Mouse (Mus musculus) cerebellum, adult 2 months (tissue): ENCODE results near the gene Fbln5. TPM values are rescaled to one million over a fixed set of nuclear protein-coding genes. Genes with fewer than 3 reads are reported as not detected.

Source experiments
- DNase-seq, 2 experiments: peaks; one replicate each; pipeline ENCODE4 v3.0.0; 2021
- H3K27ac ChIP-seq: fragments of 200-500 bp; 2 replicates; pipeline ENCODE4 v1.5.1; 2012; ENCODE audit warnings: low read length, control low read depth, inconsistent platforms; ENCODE audit not compliant: insufficient read depth
- H3K27me3 ChIP-seq: fragments of 200-500 bp; 2 replicates; pipeline ENCODE4 v1.6.1; 2012; ENCODE audit warnings: inconsistent platforms, mild to moderate bottlenecking, low read length, moderate library complexity; ENCODE audit not compliant: control insufficient read depth, insufficient read depth
- H3K4me1 ChIP-seq: fragments of 200-500 bp; 2 replicates; pipeline ENCODE4 v1.6.1; 2011; ENCODE audit warnings: low read length; ENCODE audit not compliant: control insufficient read depth, insufficient read depth
- H3K4me3 ChIP-seq: fragments of 200-500 bp; replicated peaks from 2 replicates; pipeline ENCODE3; 2011; ENCODE audit warnings: mild to moderate bottlenecking, low read depth, low read length, control low read depth; ENCODE audit not compliant: insufficient read depth
- CTCF ChIP-seq: fragments of 200-500 bp; IDR thresholded peaks from 2 replicates; pipeline ENCODE4 v1.5.1; 2011; ENCODE audit warnings: low read depth, mild to moderate bottlenecking, control low read depth, low read length, moderate library complexity, borderline replicate concordance; ENCODE audit not compliant: insufficient read depth
- POLR2A ChIP-seq: fragments of 200-500 bp; IDR thresholded peaks from 2 replicates; pipeline ENCODE4 v1.6.1; 2011; ENCODE audit warnings: low read length, control low read depth, borderline replicate concordance; ENCODE audit not compliant: insufficient read depth
- WGBS: fragments of 180-500 bp; shearing (Covaris S2); methylation state at CpG from one replicate; pipeline ENCODE4 v1.1.7; 2018; 5-methylcytosine and 5-hydroxymethylcytosine counted together
- polyA plus RNA-seq: library from polyadenylated mRNA; depleted of rRNA; stranded (reverse); fragments of >200 nt; gene quantifications from 2 replicates; pipeline ENCODE4 v1.2.3, GENCODE M21; 2012

Fbln5 gene
- polyA plus RNA-seq, 1 experiment = 8.2 TPM

GRCm38 (mm10) chr12:101801051-101801450 is 17.8 kb downstream of the Fbln5 start:
- H3K4me3 ChIP-seq = no peak overlapping the region
- WGBS = 76% methylated on average over 3 of the region's 3 CpGs
- TF ChIP-seq CTCF (no peak), POLR2A (no peak)

DNA sequence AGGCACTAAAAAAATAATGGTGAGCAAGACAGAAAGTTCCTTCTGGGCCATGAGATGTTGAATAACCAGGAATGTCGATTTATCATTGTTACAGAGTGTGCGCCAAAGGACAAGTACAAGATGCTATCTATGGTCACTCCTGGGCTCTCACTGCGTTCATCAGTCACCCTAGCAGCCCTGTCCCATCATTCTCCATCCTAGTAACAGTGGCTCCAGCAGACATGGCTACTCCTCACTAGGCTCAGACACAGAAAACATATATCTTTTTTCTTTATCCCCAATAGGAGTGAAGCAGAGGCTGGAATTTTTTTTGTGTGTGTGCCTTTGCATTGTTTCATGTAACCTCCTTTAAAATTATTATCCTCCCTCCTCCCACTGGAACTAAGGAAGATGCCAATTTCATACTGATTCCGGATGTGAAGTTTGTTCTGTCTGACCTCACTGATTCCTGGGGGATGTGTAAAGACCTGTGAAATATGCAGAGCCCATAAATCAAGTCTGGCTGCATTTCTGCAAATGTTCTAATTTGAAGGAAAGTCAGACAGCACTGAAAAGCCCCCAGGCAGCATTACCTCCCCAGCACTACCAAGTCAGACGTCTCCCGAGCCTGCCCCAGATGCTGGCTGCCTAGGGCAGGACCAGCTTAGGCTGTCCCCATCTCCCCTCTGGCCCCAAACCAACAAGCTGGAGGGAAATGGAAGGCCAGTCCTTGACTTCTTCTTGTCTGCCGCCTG is 20.5 kb downstream of the Fbln5 start:
- Histone ChIP-seq H3K27me3 (no peaks in the 10 kb centered on the region; the same call in 1 of the 2 replicates), H3K4me3 (no peak overlapping the region), H3K4me1 (no peaks in the 10 kb centered on the region), H3K27ac (no peak overlapping the region)
- DNase-seq = no peak
- 77% methylated on average over 7 of the region's 7 CpGs for WGBS
- no peak for TF ChIP-seq POLR2A
- no peak for TF ChIP-seq CTCF

More at GRCm38 (mm10) chr12:101801051-101801450, 17.8 kb downstream of the Fbln5 start:
- Histone ChIP-seq H3K27ac (no peak overlapping the region), H3K27me3 (no peaks in the 10 kb centered on the region; the same call in 1 of the 2 replicates), H3K4me1 (no peaks in the 10 kb centered on the region)
- DNase-seq = no peak

DNA sequence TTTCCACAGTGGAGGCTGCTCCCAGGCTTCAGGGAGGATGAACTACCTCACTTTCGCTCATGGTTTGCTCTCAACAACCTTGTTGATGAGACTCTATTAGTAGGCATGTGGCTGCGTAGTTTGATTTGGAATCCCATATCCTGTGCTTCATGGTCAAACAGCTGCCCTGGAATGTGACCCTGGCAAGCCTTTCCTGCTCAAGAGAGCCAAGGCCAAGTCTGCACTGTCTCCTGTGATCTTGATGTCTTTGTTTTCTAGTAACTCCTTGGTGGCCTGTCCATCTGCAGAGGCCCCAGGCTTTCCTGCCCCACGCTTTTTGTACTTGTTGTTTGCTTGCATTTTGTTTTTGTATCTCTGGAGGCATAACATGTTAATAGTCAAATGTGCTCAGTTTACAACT is 24.4 kb downstream of the Fbln5 start:
- DNase-seq = no peak
- no peaks in the 10 kb centered on the region for H3K27me3 ChIP-seq
- peaks cover 3% of the 10 kb centered on the region; the same call in 1 of the 2 replicates for H3K4me1 ChIP-seq
- no peak for TF ChIP-seq POLR2A
- no peak for TF ChIP-seq CTCF
- no peak overlapping the region for H3K4me3 ChIP-seq
- 86% methylated on average over 3 of the region's 3 CpGs for WGBS
- no peak overlapping the region for H3K27ac ChIP-seq

- DNase-seq = no peak
- H3K27me3 ChIP-seq = no peaks in the 10 kb centered on the region
- no peak for TF ChIP-seq POLR2A
- TF ChIP-seq CTCF = no peak
- 42% methylated on average over 5 of the region's 5 CpGs for WGBS
- H3K4me3 ChIP-seq = no peak overlapping the region
- H3K4me1 ChIP-seq = peaks cover 3% of the 10 kb centered on the region; the same call in 1 of the 2 replicates
- H3K27ac ChIP-seq = no peak overlapping the region
Measured at GRCm38 (mm10) chr12:101793221-101793621, 25.6 kb downstream of the Fbln5 start.

- 80% methylated on average over 4 of the region's 4 CpGs for WGBS
Measured at GRCm38 (mm10) chr12:101792684-101793083, 26.2 kb downstream of the Fbln5 start.

DNA sequence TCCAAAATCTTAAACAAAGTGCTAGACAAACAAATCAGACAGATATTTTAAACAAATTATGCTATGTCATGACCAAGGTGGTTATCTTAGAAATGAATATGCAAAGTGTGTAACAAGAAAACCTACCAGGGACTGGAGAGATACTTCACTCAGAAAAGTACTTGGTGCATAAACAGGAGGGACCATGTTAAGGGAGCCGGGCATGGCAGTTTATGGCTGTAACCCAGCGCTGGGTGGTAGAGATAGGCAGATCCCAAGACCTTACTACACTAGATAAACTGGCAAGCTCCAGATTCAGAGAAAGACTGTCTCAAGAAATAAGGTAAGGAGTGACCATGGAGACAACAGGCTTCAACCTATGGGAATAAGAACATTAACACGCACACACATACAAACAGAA is 29.1 kb downstream of the Fbln5 start:
- Histone ChIP-seq H3K27me3 (no peaks in the 10 kb centered on the region), H3K4me3 (no peak overlapping the region), H3K4me1 (peaks cover 3% of the 10 kb centered on the region; the same call in 1 of the 2 replicates), H3K27ac (no peak overlapping the region)
- DNase-seq = no peak
- WGBS = 93% methylated on average over 3 of the region's 3 CpGs
- TF ChIP-seq POLR2A (no peak), CTCF (no peak)

More at GRCm38 (mm10) chr12:101792684-101793083, 26.2 kb downstream of the Fbln5 start:
- peaks cover 3% of the 10 kb centered on the region; the same call in 1 of the 2 replicates for H3K4me1 ChIP-seq
- no peak overlapping the region for H3K4me3 ChIP-seq
- no peak overlapping the region for H3K27ac ChIP-seq
- no peak for DNase-seq
- no peak for TF ChIP-seq CTCF
- TF ChIP-seq POLR2A = no peak
- H3K27me3 ChIP-seq = no peaks in the 10 kb centered on the region

DNA sequence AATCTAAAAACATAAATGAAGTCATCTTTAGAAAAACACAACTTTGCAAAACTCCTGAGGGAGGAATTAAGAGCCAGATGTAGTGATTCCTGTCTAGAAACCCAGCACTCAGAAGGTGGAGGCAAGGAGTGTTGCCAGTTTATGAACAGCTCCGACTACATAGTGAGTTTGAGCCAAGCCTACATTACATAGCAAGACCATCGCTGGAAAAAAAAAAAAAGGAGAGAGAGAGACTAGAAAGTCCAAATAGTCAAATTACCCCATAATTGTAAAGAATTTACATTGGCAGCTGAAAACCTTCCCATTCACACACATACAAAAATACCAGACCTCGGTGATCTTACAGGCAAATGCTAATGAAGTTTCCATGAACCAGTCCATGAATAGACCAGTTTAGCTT is 29.6 kb downstream of the Fbln5 start:
- TF ChIP-seq CTCF (no peak), POLR2A (no peak)
- H3K27ac ChIP-seq = no peak overlapping the region
- H3K27me3 ChIP-seq = no peaks in the 10 kb centered on the region
- H3K4me3 ChIP-seq = no peak overlapping the region
- H3K4me1 ChIP-seq = peaks cover 3% of the 10 kb centered on the region; the same call in 1 of the 2 replicates
- no peak for DNase-seq
- WGBS = 71% methylated on average over 3 of the region's 3 CpGs

- Histone ChIP-seq H3K27me3 (no peaks in the 10 kb centered on the region), H3K4me1 (no peaks in the 10 kb centered on the region), H3K4me3 (no peak overlapping the region), H3K27ac (no peak overlapping the region)
- no peak for DNase-seq
- WGBS = 58% methylated on average over 2 of the region's 2 CpGs
- TF ChIP-seq POLR2A = no peak
- no peak for TF ChIP-seq CTCF
Measured at GRCm38 (mm10) chr12:101782787-101783186, 36.1 kb downstream of the Fbln5 start.
